Mouse (Mus musculus) small intestine, adult 2 months (tissue): Measurements from ENCODE around the gene Shkbp1. TPM values are rescaled to one million over a fixed set of nuclear protein-coding genes. Genes with fewer than 3 reads are reported as not detected.

ENCODE experiments used
- H3K27ac ChIP-seq: fragments of 200-500 bp; 2 replicates; pipeline ENCODE4 v1.5.1; 2012; ENCODE audit warnings: low read depth, low read length, control low read depth, inconsistent platforms; ENCODE audit not compliant: insufficient read depth
- H3K27me3 ChIP-seq: fragments of 200-500 bp; 2 replicates; pipeline ENCODE4 v1.6.1; 2012; ENCODE audit warnings: mild to moderate bottlenecking, moderate library complexity, low read length, inconsistent platforms; ENCODE audit not compliant: control insufficient read depth, insufficient read depth
- H3K36me3 ChIP-seq: fragments of 200-500 bp; 2 replicates; pipeline ENCODE4 v1.6.1; 2012; ENCODE audit warnings: mild to moderate bottlenecking, low read length, control low read depth, inconsistent platforms; ENCODE audit not compliant: control insufficient read depth, insufficient read depth
- H3K4me1 ChIP-seq: fragments of 200-500 bp; 2 replicates; pipeline ENCODE4 v1.6.1; 2012; ENCODE audit warnings: low read length, inconsistent platforms, mixed read lengths; ENCODE audit not compliant: control insufficient read depth, insufficient read depth, insufficient read length
- H3K4me3 ChIP-seq: fragments of 200-500 bp; 2 replicates; pipeline ENCODE4 v1.5.1; 2012; ENCODE audit warnings: low read depth, mild to moderate bottlenecking, control low read depth, inconsistent platforms, low read length, moderate library complexity
- CTCF ChIP-seq: fragments of 200-500 bp; IDR thresholded peaks from 2 replicates; pipeline ENCODE4 v1.5.1; 2012; ENCODE audit warnings: low read depth, mild to moderate bottlenecking, control low read depth, inconsistent platforms, low read length, moderate library complexity, mixed read lengths; ENCODE audit not compliant: insufficient replicate concordance, insufficient read length; ENCODE audit errors: extremely low read depth
- POLR2A ChIP-seq: fragments of 200-500 bp; IDR thresholded peaks from 2 replicates; pipeline ENCODE4 v1.6.1; 2012; ENCODE audit warnings: low read depth, mild to moderate bottlenecking, control low read depth, inconsistent platforms, low read length, moderate library complexity
- WGBS: fragments of 180-500 bp; shearing (Covaris S2); methylation state at CpG from one replicate; pipeline ENCODE4 v1.1.7; 2018; 5-methylcytosine and 5-hydroxymethylcytosine counted together
- polyA plus RNA-seq: library from polyadenylated mRNA; depleted of rRNA; stranded (reverse); fragments of >200 nt; gene quantifications from 2 replicates; pipeline ENCODE4 v1.2.3, GENCODE M21; 2012

Gene Shkbp1
- polyA plus RNA-seq, 1 experiment: 115 TPM

- H3K27me3 ChIP-seq: no peaks in the 10 kb centered on the region
- TF ChIP-seq POLR2A: no peak
- TF ChIP-seq CTCF: no peak
- no peak overlapping the region for H3K4me3 ChIP-seq
- WGBS: 61% methylated on average over 8 of the region's 8 CpGs
- H3K4me1 ChIP-seq: peaks cover 3% of the 10 kb centered on the region
- H3K36me3 ChIP-seq: no peaks in the 10 kb centered on the region
- H3K27ac ChIP-seq: no peak overlapping the region
Observed at GRCm38 (mm10) chr7:27310996-27311535, 44.8 kb downstream of the Shkbp1 start.

- H3K4me3 ChIP-seq: peak overlapping the region; percentile 35
- 13% methylated on average over 17 of the region's 17 CpGs for WGBS
- TF ChIP-seq POLR2A (no peak), CTCF (no peak)
- no peak overlapping the region for H3K27ac ChIP-seq
- no peaks in the 10 kb centered on the region for H3K36me3 ChIP-seq
- peaks cover 3% of the 10 kb centered on the region for H3K4me1 ChIP-seq
- H3K27me3 ChIP-seq: no peaks in the 10 kb centered on the region
Observed at GRCm38 (mm10) chr7:27310306-27310705, 45.5 kb downstream of the Shkbp1 start.

- H3K4me3 ChIP-seq: no peak overlapping the region
- TF ChIP-seq POLR2A: no peak
- no peak for TF ChIP-seq CTCF
- H3K4me1 ChIP-seq: peaks cover 3% of the 10 kb centered on the region
- no peaks in the 10 kb centered on the region for H3K27me3 ChIP-seq
- no peaks in the 10 kb centered on the region for H3K36me3 ChIP-seq
- H3K27ac ChIP-seq: no peak overlapping the region
- 68% methylated on average over 3 of the region's 3 CpGs for WGBS
Observed at GRCm38 (mm10) chr7:27309832-27310231, 46.0 kb downstream of the Shkbp1 start.

- no peak for TF ChIP-seq CTCF
- no peak overlapping the region for H3K27ac ChIP-seq
- 15% methylated on average over 28 of the region's 28 CpGs for WGBS
- H3K4me1 ChIP-seq: peaks cover 3% of the 10 kb centered on the region
- H3K27me3 ChIP-seq: no peaks in the 10 kb centered on the region
- H3K4me3 ChIP-seq: peak overlapping the region; percentile 28; the same call in 1 of the 2 replicates
- no peaks in the 10 kb centered on the region for H3K36me3 ChIP-seq
Observed at GRCm38 (mm10) chr7:27308821-27309549, 46.8 kb downstream of the Shkbp1 start.

- WGBS: 84% methylated on average over 9 of the region's 9 CpGs
Observed at GRCm38 (mm10) chr7:27307551-27307950, 48.3 kb downstream of the Shkbp1 start.

GRCm38 (mm10) chr7:27306161-27307160, 49.4 kb downstream of the Shkbp1 start:
- Histone ChIP-seq H3K4me3 (no peak overlapping the region), H3K27me3 (no peaks in the 10 kb centered on the region), H3K36me3 (no peaks in the 10 kb centered on the region), H3K4me1 (peaks cover 3% of the 10 kb centered on the region), H3K27ac (no peak overlapping the region)
- WGBS: 65% methylated on average over 24 of the region's 24 CpGs
- TF ChIP-seq POLR2A: no peak
- TF ChIP-seq CTCF: peak; percentile 61; the same call in 1 of the 2 replicates

More at GRCm38 (mm10) chr7:27307551-27307950, 48.3 kb downstream of the Shkbp1 start:
- TF ChIP-seq CTCF: no peak
- TF ChIP-seq POLR2A: no peak
- no peaks in the 10 kb centered on the region for H3K27me3 ChIP-seq
- H3K4me1 ChIP-seq: peaks cover 3% of the 10 kb centered on the region
- H3K4me3 ChIP-seq: no peak overlapping the region
- no peak overlapping the region for H3K27ac ChIP-seq
- no peaks in the 10 kb centered on the region for H3K36me3 ChIP-seq
